ENCODE assay signal across 13 mouse cellular contexts in genomic region chr13:83722791-83723190, GRCm38 (mm10).
DNase-seq lines count a peak whose midpoint lies in the region; ATAC-seq and TF ChIP-seq lines count a peak whose summit lies in the region.
"Had no signal": no experiment of that assay in that cellular context is flagged by ENCODE, and none has a peak within 500 bp of the region (broad histone marks: within the 10 kb centered on the region; RNA-seq: fewer than 3 reads in every experiment).

No protein-coding gene starts in this region.

- no peaks in the 10 kb centered on the region for H3K9me3 ChIP-seq in forebrain, embryonic 10.5 days
- H3K9me3 ChIP-seq in hindbrain, embryonic 15.5 days = no peaks in the 10 kb centered on the region

- H3K36me3 ChIP-seq in forebrain, embryonic 10.5 days (replicated peaks) = peaks cover 12% of the 10 kb centered on the region
- no peaks in the 10 kb centered on the region for H3K36me3 ChIP-seq in hindbrain, embryonic 15.5 days
- no peaks in the 10 kb centered on the region for H3K36me3 ChIP-seq in myocyte (ENCODE audit: control insufficient read depth, insufficient read depth)
- H3K36me3 ChIP-seq in kidney, adult 2 months (ENCODE audit: control insufficient read depth, insufficient read depth, low read length) = no peaks in the 10 kb centered on the region

- H3K4me1 ChIP-seq in cortical plate, adult 2 months (ENCODE audit: control insufficient read depth, insufficient read depth, low read length) = peaks cover 2% of the 10 kb centered on the region
- H3K4me1 ChIP-seq in forebrain, embryonic 10.5 days = peaks cover 12% of the 10 kb centered on the region
- peaks cover 6% of the 10 kb centered on the region for H3K4me1 ChIP-seq in hindbrain, embryonic 15.5 days (replicated peaks)
- H3K4me1 ChIP-seq in kidney, adult 2 months (ENCODE audit: control insufficient read depth, insufficient read depth, low read length) = 0 out of 2 replicates have a peak, but pooled peaks cover 3% of the 10 kb centered on the region

- H3K4me3 ChIP-seq in cortical plate, adult 2 months (ENCODE audit: insufficient read depth, low read length) = peak overlapping the region; percentile 89
- H3K4me3 ChIP-seq in forebrain, embryonic 10.5 days = peak overlapping the region; percentile 84
- peak overlapping the region; percentile 77 for H3K4me3 ChIP-seq in hindbrain, embryonic 15.5 days
- peak overlapping the region; percentile 30 for H3K4me3 ChIP-seq in myocyte
- no peak overlapping the region for H3K4me3 ChIP-seq in kidney, adult 2 months (ENCODE audit: insufficient read depth, low read depth, low read length)

- intact Hi-C loops in gastrocnemius, postnatal 36 days (cut with DNase I) = no loop called here

- WGBS in forebrain, embryonic 10.5 days = 3% methylated on average over 3 of the region's 3 CpGs
- 4% methylated on average over 3 of the region's 3 CpGs for WGBS in hindbrain, embryonic 15.5 days
- 15% methylated on average over 3 of the region's 3 CpGs for WGBS in kidney, adult 2 months

- H3K9ac ChIP-seq in hindbrain, embryonic 15.5 days = peak overlapping the region; percentile 76
- H3K9ac ChIP-seq: liver, embryonic 14.5 days had no signal

- H3K4me2 ChIP-seq in hindbrain, embryonic 15.5 days = peak overlapping the region; percentile 78
- no peak overlapping the region for H3K4me2 ChIP-seq in myocyte (ENCODE audit: low read depth)

- TF ChIP-seq CTCF in cortical plate, adult 2 months (IDR thresholded peaks at IDR 0.05; ENCODE audit: extremely low read depth, insufficient read depth, low read length) = no peak
- no peak for TF ChIP-seq CTCF in kidney, adult 2 months (conservative IDR thresholded peaks at IDR 0.05; ENCODE audit: insufficient read depth, insufficient read length, low read depth, low read length)

- peak; percentile 15 for DNase-seq in forebrain, embryonic 10.5 days (ENCODE audit: extremely low spot score, low spot score)
- DNase-seq in kidney, adult 2 months = no peak
- no peak for DNase-seq in gastrocnemius, postnatal 36 days
- no peak for DNase-seq in kidney, adult 9 months
- DNase-seq: heart, adult 18-20 months; heart, postnatal 4 days; thymus, postnatal 4 days had no signal

- H3K27ac ChIP-seq in cortical plate, adult 2 months (ENCODE audit: insufficient read depth, low read length) = peak overlapping the region; percentile 99
- H3K27ac ChIP-seq in forebrain, embryonic 10.5 days = peak overlapping the region; percentile 100
- peak overlapping the region; percentile 98 for H3K27ac ChIP-seq in hindbrain, embryonic 15.5 days (replicated peaks)
- H3K27ac ChIP-seq in kidney, adult 2 months (ENCODE audit: insufficient read depth, low read depth, low read length) = no peak overlapping the region
- H3K27ac ChIP-seq: kidney, postnatal 0 days; liver, embryonic 14.5 days; macrophage had no signal

- no peak overlapping the region for H3ac ChIP-seq in myocyte (ENCODE audit: control insufficient read depth, insufficient read length)

- no peaks in the 10 kb centered on the region for H3K79me2 ChIP-seq in myocyte (ENCODE audit: control insufficient read depth, insufficient read depth)

- no peak for TF ChIP-seq POLR2A in cortical plate, adult 2 months (IDR thresholded peaks at IDR 0.05; ENCODE audit: extremely low read depth, insufficient read depth, low read length)
- TF ChIP-seq POLR2A in myocyte (IDR thresholded peaks at IDR 0.05; ENCODE audit: insufficient read length, low read depth) = no peak
- TF ChIP-seq POLR2A in kidney, adult 2 months (IDR thresholded peaks at IDR 0.05; ENCODE audit: low read depth, low read length) = no peak

- ATAC-seq in hindbrain, embryonic 15.5 days (ENCODE audit: low FRiP score, low read depth) = no peak

- H3K27me3 ChIP-seq in forebrain, embryonic 10.5 days (ENCODE audit: poor library complexity, severe bottlenecking) = peaks cover 100% of the 10 kb centered on the region
- H3K27me3 ChIP-seq in hindbrain, embryonic 15.5 days = no peaks in the 10 kb centered on the region
- H3K27me3 ChIP-seq in myocyte (ENCODE audit: control insufficient read depth, insufficient read depth, insufficient read length) = peaks cover 5% of the 10 kb centered on the region
- H3K27me3 ChIP-seq in kidney, adult 2 months (replicated peaks; ENCODE audit: control insufficient read depth, insufficient read depth, low read length) = peaks cover 16% of the 10 kb centered on the region

TF ChIP-seq in myocyte, 11 proteins besides CTCF, POLR2A, EP300 and RAD21:
- TF ChIP-seq USF1 (IDR thresholded peaks at IDR 0.05; ENCODE audit: low read depth) (no peak), CEBPB (IDR thresholded peaks at IDR 0.05; ENCODE audit: insufficient read depth, poor library complexity, severe bottlenecking) (no peak), POLR2AphosphoS2 (IDR thresholded peaks at IDR 0.05; ENCODE audit: insufficient read length, low read depth) (no peak), MYOG (IDR thresholded peaks at IDR 0.05; ENCODE audit: control insufficient read depth in 1 of 3, insufficient read depth in 1 of 3, insufficient read length in 2 of 3, low read depth in 2 of 3) (no peak), MYOD1 (IDR thresholded peaks at IDR 0.05; ENCODE audit: control insufficient read depth in 1 of 3, insufficient read length in 2 of 3, low read depth in 2 of 3) (no peak), TCF12 (IDR thresholded peaks at IDR 0.05; ENCODE audit: insufficient read depth, poor library complexity, severe bottlenecking) (no peak), E2F4 (IDR thresholded peaks at IDR 0.05; ENCODE audit: insufficient read depth) (no peak), MAX (IDR thresholded peaks at IDR 0.05; ENCODE audit: low read depth) (no peak), TCF3 (IDR thresholded peaks at IDR 0.05; ENCODE audit: insufficient read length, low read depth) (no peak), SRF (IDR thresholded peaks at IDR 0.05; ENCODE audit: control insufficient read depth, insufficient read length, low read depth) (no peak), REST (IDR thresholded peaks at IDR 0.05; ENCODE audit: insufficient read depth, insufficient read length) (no peak)
